In genomic region chr6:82880807-82881206, GRCm38 (mm10) we compare ENCODE assay signal across 13 mouse cellular contexts. TPM values are rescaled to one million over a fixed set of nuclear protein-coding genes. Genes with fewer than 3 reads are reported as not detected.
A peak's percentile ranks its signal among the peaks of the same experiment; 100 is the strongest.
DNase-seq lines count a peak whose midpoint lies in the region; TF ChIP-seq lines count a peak whose summit lies in the region.
"Had no signal": no experiment of that assay in that cellular context is flagged by ENCODE, and none has a peak within 500 bp of the region (broad histone marks: within the 10 kb centered on the region; RNA-seq: fewer than 3 reads in every experiment).

No protein-coding gene starts in this region.

- no peak for TF ChIP-seq POLR2A in lung, adult 2 months (IDR thresholded peaks at IDR 0.05; ENCODE audit: borderline replicate concordance, extremely low read depth, low read depth, low read length)

- no peak overlapping the region for H3K27ac ChIP-seq in layer of hippocampus, adult 2 months
- H3K27ac ChIP-seq: kidney, embryonic 15.5 days; limb, embryonic 13.5 days; midbrain, embryonic 15.5 days had no signal

- no peaks in the 10 kb centered on the region for H3K4me1 ChIP-seq in lung, adult 2 months (ENCODE audit: control insufficient read depth, insufficient read depth, low read length)
- H3K4me1 ChIP-seq: midbrain, embryonic 15.5 days had no signal

- 80% methylated on average over 3 of the region's 3 CpGs for WGBS in lung, adult 2 months

- peak; percentile 32 to 63 for DNase-seq in adrenal gland, adult (ENCODE audit: inconsistent age in 2 of 2, low spot score in 1 of 2)
- DNase-seq in adrenal gland, adult 18-20 months (ENCODE audit: low spot score in 2 of 2): no peak
- no peak for DNase-seq in layer of hippocampus, adult 2 months (ENCODE audit: low spot score in 2 of 2)
- DNase-seq in layer of hippocampus, adult 9-11 months: no peak
- DNase-seq in ES-CJ7 (ENCODE audit: low read depth, low spot score): peak; percentile 54
- DNase-seq in lung, adult 2 months: no peak
- no peak for DNase-seq in frontal cortex, postnatal 36 days (ENCODE audit: low spot score in 2 of 2)
- DNase-seq in cerebellum, adult 9-11 months: no peak
- DNase-seq: cerebellum, adult 11-12 months had no signal

- no peak overlapping the region for H3K4me3 ChIP-seq in layer of hippocampus, adult 2 months
- no peak overlapping the region for H3K4me3 ChIP-seq in lung, adult 2 months (replicated peaks; ENCODE audit: extremely low read depth, low read depth, low read length)
- H3K4me3 ChIP-seq: midbrain, embryonic 15.5 days had no signal

- peak; percentile 69 for TF ChIP-seq CTCF in layer of hippocampus, adult 2 months (conservative IDR thresholded peaks at IDR 0.05)
- peak; percentile 27; the same call in 1 of the 2 replicates for TF ChIP-seq CTCF in lung, adult 2 months (IDR thresholded peaks at IDR 0.05; ENCODE audit: insufficient read depth, low read length)

RNA-seq across cellular contexts. Expression of gene Sema4f, which starts 58.8 kb away (rescaled TPM):
- under 1 TPM; 0.74 to 0.76 TPM for total RNA-seq in adrenal gland, adult 18-20 months (2021)
- 10 to 100 TPM; 41.0 to 44.0 TPM for total RNA-seq in layer of hippocampus, adult 2 months (2021)
- polyA plus RNA-seq in lung, adult 2 months (2012; rRNA removed): 15.3 and 18.3 TPM in 2 replicates
- polyA plus RNA-seq: heart, embryonic 14.5 days had no signal

Comparison
In these comparisons a context has a peak if more than half of its experiments do, and no peak if none do; other contexts are left out.
1. DNase-seq: peak in adrenal gland, adult (2 of 2) and ES-CJ7 (single experiment); none in adrenal gland, adult 18-20 months (0 of 2), layer of hippocampus, adult 2 months (0 of 2), layer of hippocampus, adult 9-11 months (single experiment), lung, adult 2 months (single experiment), frontal cortex, postnatal 36 days (0 of 2) and cerebellum, adult 9-11 months (single experiment).
2. RNA of gene Sema4f, which starts 58.8 kb away (total RNA-seq): 41.0 to 44.0 TPM in layer of hippocampus, adult 2 months; 0.74 to 0.76 TPM in adrenal gland, adult 18-20 months; every median in the first group is over 10 times any median in the second.